Mouse (Mus musculus): ENCODE data around the gene Med17. TPM values are rescaled to one million over a fixed set of nuclear protein-coding genes. Genes with fewer than 3 reads are reported as not detected.

Med17 gene
- polyA plus RNA-seq (2012; rRNA removed), result 46.1 and 53.3 TPM in 2 replicates

DNA sequence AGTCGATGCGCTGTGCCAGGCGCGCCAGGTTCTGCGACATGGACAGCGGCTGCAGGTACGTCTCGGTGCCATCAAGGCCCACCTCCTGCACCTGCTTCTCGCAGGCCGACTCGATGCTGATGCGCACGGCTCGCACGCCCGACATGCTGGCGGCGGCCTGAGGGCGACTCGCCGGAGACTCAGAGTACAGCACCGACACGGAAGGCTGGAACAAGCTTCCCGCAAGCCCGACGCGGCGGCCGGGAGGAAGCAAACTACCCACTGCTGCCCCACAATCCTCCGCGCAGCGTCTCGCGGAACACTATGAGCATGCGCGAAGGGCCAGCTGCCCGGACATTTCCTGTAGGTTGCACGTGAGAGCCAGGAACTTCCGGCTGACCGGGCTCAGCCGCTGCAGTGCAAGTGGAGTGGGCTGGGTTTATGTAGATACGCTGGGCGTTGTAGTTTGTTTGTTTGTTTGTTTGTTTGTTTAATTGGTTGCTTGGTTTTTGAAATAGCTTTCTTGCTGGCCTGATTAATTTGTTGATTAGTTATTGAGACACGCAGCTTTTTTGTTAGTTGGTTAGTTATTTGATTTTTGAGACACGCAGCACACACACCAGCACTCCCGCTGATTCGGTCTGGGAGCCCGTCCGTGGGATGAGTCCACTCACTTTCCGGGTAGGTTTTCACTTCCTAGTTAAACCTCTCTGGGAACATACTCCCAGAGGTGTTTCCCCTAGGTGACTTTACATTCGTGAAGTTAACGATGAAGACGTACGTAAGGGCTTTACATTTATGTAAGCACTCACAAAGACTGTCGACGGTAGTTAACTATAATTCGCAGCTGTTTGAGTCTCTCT, at the start of gene Med17:
Gene Med17, minus strand, starts transcription at position 283 of the 842 bp plus-strand sequence.

DNA sequence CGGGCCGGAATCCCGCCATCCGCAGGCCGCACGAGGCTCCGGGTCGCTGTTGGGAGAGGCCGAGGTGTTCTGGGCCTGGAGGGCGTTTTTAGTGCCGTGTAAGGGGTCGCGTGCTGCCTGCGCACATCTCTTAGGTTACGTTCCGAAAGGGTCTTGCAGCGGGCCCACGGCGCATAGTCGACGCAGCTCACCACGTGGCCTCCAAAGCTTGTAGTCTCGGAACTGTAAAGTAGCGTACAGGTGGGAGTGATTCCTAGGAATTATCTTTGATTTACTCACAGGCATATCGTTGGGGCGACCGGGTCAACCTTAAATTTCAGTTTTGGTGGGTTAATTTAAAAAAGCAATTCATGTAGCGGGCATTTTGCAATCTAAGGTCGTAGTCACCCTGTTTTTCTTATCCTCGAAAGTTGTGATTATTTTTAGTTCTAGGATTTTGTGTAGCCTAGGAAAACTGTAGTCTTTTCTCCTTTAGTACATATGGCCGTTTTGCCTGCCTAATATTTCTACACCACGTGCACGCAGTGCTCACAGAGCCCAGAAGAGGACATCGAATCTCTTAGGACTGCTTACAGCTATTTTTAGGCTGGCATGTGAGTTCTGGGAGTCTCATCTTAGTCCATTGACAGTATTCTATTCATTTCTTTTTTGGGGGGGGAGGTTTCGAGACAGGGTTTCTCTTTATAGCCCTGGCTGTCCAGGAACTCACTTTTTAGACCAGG, 26.8 kb upstream of the Med17 start, which contains the start of gene 4931406C07Rik:
Gene 4931406C07Rik, minus strand, starts transcription at position 51 of the 722 bp plus-strand sequence.

DNA sequence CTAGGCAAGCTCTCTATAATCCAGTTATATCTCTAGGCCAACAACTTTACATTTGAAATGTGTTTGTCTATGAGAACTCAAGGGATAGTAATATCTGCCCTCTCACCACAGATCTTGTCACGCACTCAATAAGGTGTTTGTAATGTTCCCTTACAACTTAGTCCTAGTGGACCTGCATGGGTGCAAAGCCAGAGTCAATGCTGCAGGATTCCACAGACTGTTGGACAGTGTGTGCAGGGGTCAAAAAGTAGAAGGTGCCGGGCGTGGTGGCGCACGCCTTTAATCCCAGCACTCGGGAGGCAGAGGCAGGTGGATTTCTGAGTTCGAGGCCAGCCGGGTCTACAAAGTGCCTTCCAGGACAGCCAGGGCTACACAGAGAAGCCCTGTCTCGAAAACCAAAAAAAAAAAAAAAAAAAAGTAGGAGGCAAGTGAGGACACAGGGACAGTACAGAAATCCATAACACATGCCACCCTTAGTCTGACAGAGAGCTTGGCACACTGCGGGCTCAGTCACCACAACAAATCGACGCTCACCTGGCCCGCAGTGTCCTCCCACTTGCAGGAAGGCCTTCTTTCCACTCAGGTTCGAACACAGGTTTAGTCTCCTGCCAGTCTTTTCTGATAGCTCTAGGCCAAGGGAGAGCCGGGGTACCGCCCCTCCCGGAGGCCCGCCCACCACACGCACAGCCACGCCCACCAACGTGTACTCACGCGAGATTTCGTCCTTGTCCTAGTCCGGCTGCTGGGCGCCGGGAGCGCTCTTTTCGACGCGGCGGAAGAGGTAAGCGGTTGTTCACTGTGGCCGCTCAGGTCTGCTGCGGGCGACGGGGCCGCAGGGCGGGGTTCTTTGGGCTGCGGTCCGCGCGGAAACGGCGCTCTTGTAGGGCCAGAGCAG, 26.0 kb upstream of the Med17 start, which contains the start of gene Taf1d:
Gene Taf1d, plus strand, starts transcription at position 712 of the 895 bp plus-strand sequence.

DNA sequence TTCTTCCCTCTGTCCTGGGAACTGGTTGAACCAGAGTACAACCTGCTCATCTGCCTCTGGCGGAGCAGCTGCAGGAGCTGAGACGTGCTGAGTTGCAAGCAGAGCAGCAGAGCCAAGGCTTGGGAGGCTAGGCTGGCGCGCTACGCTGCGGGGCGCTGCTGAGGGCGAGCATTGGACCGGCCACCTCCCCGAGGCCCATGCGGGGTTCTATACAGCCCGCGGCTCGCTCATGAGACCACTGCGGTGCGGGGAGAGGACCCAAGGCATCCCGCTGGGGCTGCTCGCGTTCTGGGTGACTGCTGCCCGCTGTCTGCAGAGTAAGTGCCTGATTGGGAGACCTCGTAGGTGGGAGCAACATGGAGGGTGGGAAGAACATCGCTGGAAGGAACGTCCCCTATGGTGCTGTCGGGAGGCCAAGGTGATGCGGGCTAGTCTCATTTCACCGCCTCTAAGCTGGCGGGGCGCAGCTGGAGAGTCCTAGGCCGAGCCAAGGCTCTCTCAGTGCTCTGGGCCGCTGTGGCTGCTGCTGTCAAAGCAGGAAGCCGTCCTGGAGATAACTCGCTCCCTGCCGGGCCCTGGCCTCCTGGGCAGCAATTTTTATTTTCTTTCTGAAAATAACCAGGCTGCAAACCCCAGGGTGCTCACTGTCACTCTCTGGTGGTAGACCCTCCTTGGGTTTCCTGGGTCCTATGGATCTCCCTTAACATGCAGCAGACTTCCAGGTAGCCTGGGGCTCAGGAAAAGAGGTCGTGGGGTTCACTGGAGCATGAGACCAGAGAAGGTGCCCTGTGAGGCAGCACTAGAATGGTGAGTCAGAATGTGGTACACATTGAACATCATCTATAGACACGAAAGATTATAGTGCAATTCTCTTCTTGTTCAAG, 40.4 kb downstream of the Med17 start, which contains the start of gene Vstm5:
Gene Vstm5, plus strand, starts transcription at position 4 of the 884 bp plus-strand sequence.

Other genes with a start within 250 kb of the Med17 start
- gene Panx1, start 234.5 kb downstream of the Med17 start, polyA plus RNA-seq (2012; rRNA removed), result 118 and 142 TPM in 2 replicates
- gene Hephl1, start 167.8 kb downstream of the Med17 start, polyA plus RNA-seq (2012; rRNA removed), result 0.03 TPM in 1 of 2 replicates, not detected in the other
- 12.1 and 13.8 TPM in 2 replicates for gene Vstm5, start 40.9 kb downstream of the Med17 start, polyA plus RNA-seq (2012; rRNA removed)
- 102 and 108 TPM in 2 replicates for gene Taf1d, start 26.3 kb upstream of the Med17 start, polyA plus RNA-seq (2012; rRNA removed)
- 21.5 and 24.3 TPM in 2 replicates for gene 4931406C07Rik, start 26.5 kb upstream of the Med17 start, polyA plus RNA-seq (2012; rRNA removed)
- 29.5 and 34.7 TPM in 2 replicates for gene Cep295, start 77.9 kb upstream of the Med17 start, polyA plus RNA-seq (2012; rRNA removed)
- 9.4 and 11.5 TPM in 2 replicates for gene Smco4, start 213.5 kb upstream of the Med17 start, polyA plus RNA-seq (2012; rRNA removed)